Comparison of ENCODE assay signal across 17 mouse cellular contexts in the genomic region with DNA sequence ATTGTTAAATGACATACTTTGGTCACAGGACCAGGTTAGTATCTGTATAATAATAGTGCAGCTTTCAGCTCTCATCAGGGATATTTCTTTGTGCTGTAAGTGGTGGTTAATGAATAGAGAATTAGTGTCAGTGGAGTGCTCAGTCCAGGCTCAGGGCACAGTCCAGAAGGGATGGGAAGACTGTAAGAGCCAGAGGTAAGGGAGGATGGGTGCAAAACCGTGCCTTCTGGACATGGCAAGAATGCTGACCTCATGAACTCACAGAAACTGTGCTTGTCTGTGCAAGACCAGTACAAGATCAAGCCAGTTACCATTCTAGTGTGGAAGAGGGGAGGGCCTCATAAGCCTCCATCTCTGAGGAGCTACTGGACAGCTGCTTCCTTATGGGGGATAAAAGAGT.
"Had no signal": no experiment of that assay in that cellular context is flagged by ENCODE, and none has a peak within 500 bp of the region (broad histone marks: within the 10 kb centered on the region; RNA-seq: fewer than 3 reads in every experiment).

No protein-coding gene starts in this region.

- H3K27ac ChIP-seq: left cerebral cortex, adult 2 months; liver, embryonic 13.5 days; neural tube, embryonic 12.5 days; neural tube, embryonic 15.5 days; stomach, embryonic 15.5 days had no signal

- ATAC-seq: inflammation-experienced regulatory T-cells, adult 6 months; intestine, embryonic 16.5 days had no signal

- H3K4me2 ChIP-seq: liver, embryonic 13.5 days; midbrain, embryonic 11.5 days; neural tube, embryonic 12.5 days; neural tube, embryonic 15.5 days; stomach, embryonic 15.5 days had no signal

- H3K4me1 ChIP-seq: stomach, embryonic 15.5 days had no signal

- H3K9ac ChIP-seq: liver, embryonic 13.5 days; neural tube, embryonic 12.5 days; neural tube, embryonic 15.5 days; stomach, embryonic 15.5 days had no signal

- H3K27me3 ChIP-seq: liver, embryonic 13.5 days; neural tube, embryonic 12.5 days; neural tube, embryonic 15.5 days; stomach, embryonic 15.5 days had no signal

- H3K36me3 ChIP-seq: liver, embryonic 13.5 days; neural tube, embryonic 12.5 days; neural tube, embryonic 15.5 days; stomach, embryonic 15.5 days had no signal

- DNase-seq: layer of hippocampus, postnatal 36 days; liver, embryonic 13.5 days; lung, adult 2 months; lung, postnatal 14 days; lung, postnatal 4 days; midbrain, embryonic 14.5 days; right cerebral cortex, adult 18-20 months; right cerebral cortex, postnatal 14 days; right cerebral cortex, postnatal 4 days; thymus, postnatal 25 days had no signal

- H3K9me3 ChIP-seq: liver, embryonic 13.5 days; neural tube, embryonic 12.5 days; neural tube, embryonic 15.5 days; stomach, embryonic 15.5 days had no signal

- H3K4me3 ChIP-seq: left cerebral cortex, adult 2 months; liver, embryonic 13.5 days; neural tube, embryonic 12.5 days; neural tube, embryonic 15.5 days; stomach, embryonic 15.5 days had no signal
